Mouse (Mus musculus) spleen, adult 2 months (tissue): Measurements from ENCODE around the gene Rpl10a.

Experiments
- CTCF ChIP-seq: fragments of 200-500 bp; IDR thresholded peaks from 2 replicates; pipeline ENCODE4 v1.5.1; 2011; ENCODE audit warnings: mild to moderate bottlenecking, inconsistent platforms; ENCODE audit not compliant: insufficient read depth, insufficient read length, insufficient replicate concordance; ENCODE audit errors: extremely low read depth
- POLR2A ChIP-seq: fragments of 200-500 bp; IDR thresholded peaks from 2 replicates; pipeline ENCODE4 v1.6.1; 2011; ENCODE audit warnings: low read depth, low read length, inconsistent platforms

GRCm38 (mm10) chr17:28313880-28314225 lies 14.4 kb upstream of the Rpl10a start:
- no peak for TF ChIP-seq POLR2A
- no peak for TF ChIP-seq CTCF
